Mouse (Mus musculus): Measurements from ENCODE around the gene Pdlim5.
"Not testable (repeated sequence)": the region's sequence is repeated elsewhere in the genome, so short reads cannot be mapped to it uniquely, and the experiment has no call there.

Gene Pdlim5

GRCm38 (mm10) chr3:142274993-142275392 lies 120.5 kb downstream of the Pdlim5 start:
- DNase-seq (ENCODE audit: low spot score in 2 of 2): no peak

- DNase-seq (ENCODE audit: low spot score in 2 of 2): no peak
Observed at GRCm38 (mm10) chr3:142274451-142274850, 121.0 kb downstream of the Pdlim5 start.

GRCm38 (mm10) chr3:142273265-142273664 lies 122.2 kb downstream of the Pdlim5 start:
- DNase-seq (ENCODE audit: low spot score in 2 of 2): no peak

GRCm38 (mm10) chr3:142256371-142256770 lies 139.1 kb downstream of the Pdlim5 start:
- no peak for DNase-seq (ENCODE audit: low spot score in 2 of 2)

GRCm38 (mm10) chr3:142252086-142252485 lies 143.4 kb downstream of the Pdlim5 start:
- no peak for DNase-seq (ENCODE audit: low spot score in 2 of 2)

- DNase-seq (ENCODE audit: low spot score in 2 of 2): no peak
Observed at GRCm38 (mm10) chr3:142249458-142249857, 146.0 kb downstream of the Pdlim5 start.

- DNase-seq (ENCODE audit: low spot score in 2 of 2): no peak
Observed at GRCm38 (mm10) chr3:142243263-142243662, 152.2 kb downstream of the Pdlim5 start.

- DNase-seq (ENCODE audit: low spot score in 2 of 2): no peak
Observed at GRCm38 (mm10) chr3:142239298-142239697, 156.2 kb downstream of the Pdlim5 start.

GRCm38 (mm10) chr3:142238260-142239046 lies 157.0 kb downstream of the Pdlim5 start:
- DNase-seq (ENCODE audit: low spot score in 2 of 2): no peak

GRCm38 (mm10) chr3:142237621-142238020 lies 157.9 kb downstream of the Pdlim5 start:
- no peak for DNase-seq (ENCODE audit: low spot score in 2 of 2)

- no peak for DNase-seq (ENCODE audit: low spot score in 2 of 2)
Observed at GRCm38 (mm10) chr3:142233606-142234465, 161.7 kb downstream of the Pdlim5 start.

- no peak for DNase-seq (ENCODE audit: low spot score in 2 of 2)
Observed at GRCm38 (mm10) chr3:142228665-142229064, 166.8 kb downstream of the Pdlim5 start.

- no peak for DNase-seq (ENCODE audit: low spot score in 2 of 2)
Observed at GRCm38 (mm10) chr3:142222471-142223103, 172.9 kb downstream of the Pdlim5 start.

- no peak for DNase-seq (ENCODE audit: low spot score in 2 of 2)
Observed at GRCm38 (mm10) chr3:142219910-142220309, 175.6 kb downstream of the Pdlim5 start.

- DNase-seq (ENCODE audit: low spot score in 2 of 2): no peak
Observed at GRCm38 (mm10) chr3:142212821-142213220, 182.7 kb downstream of the Pdlim5 start.

GRCm38 (mm10) chr3:142212186-142212585 lies 183.3 kb downstream of the Pdlim5 start:
- no peak for DNase-seq (ENCODE audit: low spot score in 2 of 2)

- DNase-seq (ENCODE audit: low spot score in 2 of 2): no peak
Observed at GRCm38 (mm10) chr3:142209981-142210380, 185.5 kb downstream of the Pdlim5 start.

- DNase-seq (ENCODE audit: low spot score in 2 of 2): no peak
Observed at GRCm38 (mm10) chr3:142209057-142209456, 186.4 kb downstream of the Pdlim5 start.

- DNase-seq (ENCODE audit: low spot score in 2 of 2): no peak
Observed at GRCm38 (mm10) chr3:142207488-142207887, 188.0 kb downstream of the Pdlim5 start.

GRCm38 (mm10) chr3:142206316-142206715 lies 189.2 kb downstream of the Pdlim5 start:
- DNase-seq (ENCODE audit: low spot score in 2 of 2): no peak

- no peak for DNase-seq (ENCODE audit: low spot score in 2 of 2)
Observed at GRCm38 (mm10) chr3:142196142-142196541, 199.4 kb downstream of the Pdlim5 start.

- DNase-seq (ENCODE audit: low spot score in 2 of 2): not testable (repeated sequence)
Observed at GRCm38 (mm10) chr3:142191627-142192026, 203.9 kb downstream of the Pdlim5 start.
